Comparison of ENCODE assay signal across 13 mouse cellular contexts in the genomic region with DNA sequence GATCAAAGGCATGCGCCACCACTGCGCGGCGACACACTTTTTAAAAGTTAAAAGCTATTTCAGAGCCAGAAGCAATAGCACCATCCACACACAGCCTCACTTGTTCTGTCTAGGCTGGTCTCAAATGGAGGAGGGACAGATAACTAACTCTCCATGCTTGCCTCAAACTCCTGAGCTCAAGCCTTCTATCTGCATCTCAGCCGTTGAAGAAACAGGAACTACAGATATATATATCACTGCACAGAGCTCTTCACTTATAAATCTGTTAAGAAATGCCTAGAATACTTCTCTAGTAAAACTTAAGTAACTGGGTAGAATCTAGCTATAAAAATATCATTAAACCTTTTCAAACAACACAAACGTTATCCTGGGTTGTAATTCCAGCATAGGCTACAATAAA.
"Had no signal": no experiment of that assay in that cellular context is flagged by ENCODE, and none has a peak within 500 bp of the region (broad histone marks: within the 10 kb centered on the region; RNA-seq: fewer than 3 reads in every experiment).

No protein-coding gene starts in this region.

- H3K27me3 ChIP-seq: limb, embryonic 12.5 days; liver, embryonic 13.5 days; megakaryocyte, embryonic 14.5 days; neural tube, embryonic 13.5 days had no signal

- H3K4me2 ChIP-seq: limb, embryonic 12.5 days; liver, embryonic 13.5 days; midbrain, embryonic 11.5 days; neural tube, embryonic 13.5 days had no signal

- H3K9ac ChIP-seq: limb, embryonic 12.5 days; liver, embryonic 13.5 days; neural tube, embryonic 13.5 days had no signal

- DNase-seq: liver, embryonic 13.5 days; lung, adult 2 months; lung, postnatal 10 days; lung, postnatal 4 days; right cerebral cortex, postnatal 25 days; thymus, adult 18-20 months; thymus, postnatal 14 days had no signal

- ATAC-seq: midbrain, embryonic 16.5 days had no signal

- H3K9me3 ChIP-seq: limb, embryonic 12.5 days; liver, embryonic 13.5 days; megakaryocyte, embryonic 14.5 days; neural tube, embryonic 13.5 days had no signal

- H3K27ac ChIP-seq: kidney, postnatal 0 days; limb, embryonic 12.5 days; liver, embryonic 13.5 days; neural tube, embryonic 13.5 days had no signal

- H3K4me3 ChIP-seq: limb, embryonic 12.5 days; liver, embryonic 13.5 days; megakaryocyte, embryonic 14.5 days; neural tube, embryonic 13.5 days had no signal
